Mouse (Mus musculus) activated CD4-positive, CD25-positive, alpha-beta regulatory T cell (primary cell): ENCODE measurements around the gene Camp. TPM values are rescaled to one million over a fixed set of nuclear protein-coding genes. Genes with fewer than 3 reads are reported as not detected.

ENCODE experiments used
- polyA plus RNA-seq, 2 experiments: library from polyadenylated mRNA; unstranded; fragments of 100-300 nt; shearing (Covaris generic); gene quantifications; one replicate each; pipeline ENCODE4 v1.2.1; 2017

Gene Camp
- not detected for polyA plus RNA-seq

GRCm38 (mm10) chr9:109849312-109849758, at the start of gene Camp:
Gene Camp, minus strand, starts transcription at chr9:109849617.

DNA sequence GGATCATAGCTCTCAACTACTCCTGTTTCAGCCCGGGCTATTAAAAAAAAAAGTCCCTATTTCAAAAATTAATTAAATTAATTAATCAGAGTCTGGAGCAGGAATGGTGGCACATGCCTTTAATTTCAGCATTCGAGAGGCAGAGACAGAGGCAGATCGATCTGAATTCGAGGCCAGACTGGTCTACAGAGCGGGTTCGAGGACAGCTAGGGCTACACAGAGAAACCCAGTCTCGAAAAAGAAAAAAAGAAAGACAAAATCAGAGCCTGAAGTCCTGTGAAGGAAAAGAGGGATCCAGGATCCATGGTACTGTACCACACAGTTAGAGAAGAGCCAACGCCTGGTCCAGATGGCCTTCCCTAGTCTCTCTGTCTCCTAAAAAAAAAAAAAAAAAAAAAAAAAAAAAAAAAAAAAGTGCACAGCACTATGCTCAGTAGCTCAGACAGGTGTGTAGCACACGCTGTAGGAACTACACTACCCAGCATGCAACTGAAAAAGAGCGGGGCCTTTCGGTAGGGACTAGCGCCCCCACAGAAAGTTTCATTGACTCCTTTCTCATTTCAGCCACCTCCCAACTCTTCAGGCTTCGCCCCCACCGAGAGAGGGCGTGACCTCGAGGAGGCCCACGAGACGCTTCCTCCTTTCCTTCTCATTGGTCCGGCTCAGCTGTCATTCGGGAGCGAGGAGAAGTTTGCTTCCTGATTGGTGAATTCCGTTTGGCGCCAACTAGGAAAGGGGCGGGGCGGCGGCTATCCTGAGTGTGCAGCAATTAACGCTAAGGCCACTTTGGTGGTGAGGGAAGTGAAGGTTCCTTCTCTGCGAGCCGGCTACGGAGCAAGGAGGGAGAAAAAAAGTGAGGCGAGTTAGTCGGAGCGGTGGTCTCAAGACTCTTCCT, 25.6 kb upstream of the Camp start, which contains the start of gene Cdc25a:
TSS of gene Cdc25a (plus strand) at position 783 of the 895 bp plus-strand sequence.

GRCm38 (mm10) chr9:109832391-109833087, 16.9 kb downstream of the Camp start, which contains the start of gene Nme6:
Gene Nme6, plus strand, starts transcription at chr9:109832749.

DNA sequence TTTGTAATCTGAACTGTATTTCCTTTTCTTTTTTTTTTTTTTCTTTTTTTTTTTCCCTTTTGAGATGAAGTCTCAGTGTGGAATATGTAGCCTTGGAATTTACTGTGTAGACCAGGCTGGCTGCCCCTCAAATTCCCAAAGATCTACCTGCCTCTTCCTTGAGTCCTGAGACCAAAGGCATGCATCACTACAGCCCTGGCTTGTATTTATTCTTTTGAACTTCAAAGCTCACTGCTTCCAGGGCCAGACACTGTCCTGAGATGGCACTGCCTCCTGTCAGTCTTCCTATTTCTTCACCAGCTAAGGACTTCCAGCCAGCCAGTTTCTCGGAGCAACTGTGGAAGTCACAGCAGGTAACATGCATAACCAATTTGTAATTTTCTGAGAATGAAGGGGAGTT, 37.4 kb downstream of the Camp start, which contains the start of gene Spink8:
TSS of gene Spink8 (plus strand) at position 301 of the 400 bp plus-strand sequence.

Other genes starting within 250 kb of the Camp start
- gene Fbxw24, start 223.6 kb downstream of the Camp start, polyA plus RNA-seq: not detected
- gene Fbxw25, start 185.0 kb downstream of the Camp start, polyA plus RNA-seq: not detected
- gene Fbxw18, start 146.9 kb downstream of the Camp start, polyA plus RNA-seq: not detected
- gene Fbxw26, start 103.5 kb downstream of the Camp start, polyA plus RNA-seq: not detected
- not detected for gene Fbxw27, start 58.9 kb downstream of the Camp start, polyA plus RNA-seq
- gene Spink8, start 37.3 kb downstream of the Camp start, polyA plus RNA-seq: not detected
- gene Nme6, start 16.9 kb downstream of the Camp start, polyA plus RNA-seq: 10 to 100 TPM in 1 of 2 experiments, 1 to 10 TPM in 1; 7.5 to 18.2 TPM
- 10 to 100 TPM; 16.2 to 20.2 TPM for gene Cdc25a, start 26.0 kb upstream of the Camp start, polyA plus RNA-seq
- 10 to 100 TPM; 42.0 to 68.0 TPM for gene Map4, start 81.8 kb upstream of the Camp start, polyA plus RNA-seq